Mouse (Mus musculus): ENCODE results near the gene Wfikkn2.

Wfikkn2 gene

GRCm38 (mm10) chr11:94208811-94209675 is 36.8 kb downstream of the Wfikkn2 start:
- in situ Hi-C loops (cut with MboI; ENCODE audit: low pct_unique_long_range_greater_than_20kb in 1 of 2, low sequenced_read_pairs in 2 of 2, unreplicated experiment in 1 of 2) = no loop called here

GRCm38 (mm10) chr11:94206398-94207114 is 39.2 kb downstream of the Wfikkn2 start:
- in situ Hi-C loops (cut with MboI; ENCODE audit: low pct_unique_long_range_greater_than_20kb in 1 of 2, low sequenced_read_pairs in 2 of 2, unreplicated experiment in 1 of 2) = no loop called here

- in situ Hi-C loops (cut with MboI; ENCODE audit: low pct_unique_long_range_greater_than_20kb in 1 of 2, low sequenced_read_pairs in 2 of 2, unreplicated experiment in 1 of 2) = no loop called here
Measured at GRCm38 (mm10) chr11:94203066-94203465, 42.7 kb downstream of the Wfikkn2 start.

- in situ Hi-C loops (cut with MboI; ENCODE audit: low pct_unique_long_range_greater_than_20kb in 1 of 2, low sequenced_read_pairs in 2 of 2, unreplicated experiment in 1 of 2) = no loop called here
Measured at GRCm38 (mm10) chr11:94202106-94202505, 43.7 kb downstream of the Wfikkn2 start.

GRCm38 (mm10) chr11:94200422-94200821 is 45.4 kb downstream of the Wfikkn2 start:
- in situ Hi-C loops (cut with MboI; ENCODE audit: low pct_unique_long_range_greater_than_20kb in 1 of 2, low sequenced_read_pairs in 2 of 2, unreplicated experiment in 1 of 2) = no loop called here

GRCm38 (mm10) chr11:94199771-94200170 is 46.0 kb downstream of the Wfikkn2 start:
- in situ Hi-C loops (cut with MboI; ENCODE audit: low pct_unique_long_range_greater_than_20kb in 1 of 2, low sequenced_read_pairs in 2 of 2, unreplicated experiment in 1 of 2) = no loop called here

- in situ Hi-C loops (cut with MboI; ENCODE audit: low pct_unique_long_range_greater_than_20kb in 1 of 2, low sequenced_read_pairs in 2 of 2, unreplicated experiment in 1 of 2) = no loop called here
Measured at GRCm38 (mm10) chr11:94198405-94199146, 47.2 kb downstream of the Wfikkn2 start.

- in situ Hi-C loops (cut with MboI; ENCODE audit: low pct_unique_long_range_greater_than_20kb in 1 of 2, low sequenced_read_pairs in 2 of 2, unreplicated experiment in 1 of 2) = no loop called here
Measured at GRCm38 (mm10) chr11:94196311-94196710, 49.5 kb downstream of the Wfikkn2 start.

- in situ Hi-C loops (cut with MboI; ENCODE audit: low pct_unique_long_range_greater_than_20kb in 1 of 2, low sequenced_read_pairs in 2 of 2, unreplicated experiment in 1 of 2) = no loop called here
Measured at GRCm38 (mm10) chr11:94193109-94193508, 52.7 kb downstream of the Wfikkn2 start.

GRCm38 (mm10) chr11:94190665-94191064 is 55.1 kb downstream of the Wfikkn2 start:
- in situ Hi-C loops (cut with MboI; ENCODE audit: low pct_unique_long_range_greater_than_20kb in 1 of 2, low sequenced_read_pairs in 2 of 2, unreplicated experiment in 1 of 2) = no loop called here

GRCm38 (mm10) chr11:94189579-94189978 is 56.2 kb downstream of the Wfikkn2 start:
- in situ Hi-C loops (cut with MboI; ENCODE audit: low pct_unique_long_range_greater_than_20kb in 1 of 2, low sequenced_read_pairs in 2 of 2, unreplicated experiment in 1 of 2) = no loop called here
